Mouse (Mus musculus): ENCODE measurements around the gene Anxa1.

DNA sequence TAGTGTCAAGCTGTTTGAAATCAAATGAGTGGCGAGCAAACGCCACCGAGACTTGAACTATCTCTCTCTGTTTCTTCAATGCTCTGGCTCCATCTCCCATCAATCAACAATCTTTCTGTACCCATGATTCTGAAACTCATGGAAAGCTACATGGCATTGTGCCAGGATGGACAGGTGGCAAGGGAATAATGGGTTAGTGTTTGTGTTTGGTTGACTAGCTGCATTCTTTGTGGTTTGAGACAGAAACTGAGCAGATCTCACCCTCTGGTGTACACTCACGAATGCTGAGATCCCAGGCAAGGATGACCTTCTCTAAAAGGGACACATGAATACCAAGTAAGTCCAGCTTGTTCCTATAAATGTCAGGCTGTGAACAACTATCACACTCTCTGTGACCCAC, 14.3 kb upstream of the Anxa1 start:
- TF ChIP-seq CTCF (IDR thresholded peaks at IDR 0.05; ENCODE audit: low read depth) (no peak), EP300 (IDR thresholded peaks at IDR 0.05; ENCODE audit: low read depth) (no peak)
